Mouse (Mus musculus) mammary gland, adult 2 months (tissue): ENCODE measurements around the gene Nexmif. TPM values are rescaled to one million over a fixed set of nuclear protein-coding genes. Genes with fewer than 3 reads are reported as not detected.

Experiments
- polyA plus RNA-seq: library from polyadenylated mRNA; depleted of rRNA; stranded (reverse); fragments of >200 nt; gene quantifications from 2 replicates; pipeline ENCODE4 v1.2.3, GENCODE M21; 2012; ENCODE audit warnings: low replicate concordance; rRNA removed

Gene Nexmif
- 0.11 and 0.14 TPM in 2 replicates for polyA plus RNA-seq

GRCm38 (mm10) chrX:104200736-104201591, at the start of gene Nexmif:
TSS of gene Nexmif (minus strand) at chrX:104201185.

Other genes with a start within 250 kb of the Nexmif start
- gene Rlim, start 219.9 kb downstream of the Nexmif start, polyA plus RNA-seq = 2.6 and 5.5 TPM in 2 replicates
- 3.1 and 3.7 TPM in 2 replicates for gene Abcb7, start 212.7 kb upstream of the Nexmif start, polyA plus RNA-seq